Mouse (Mus musculus) hematopoietic stem cell, adult 5-6 weeks (primary cell): ENCODE data around the gene Ccdc157. TPM values are rescaled to one million over a fixed set of nuclear protein-coding genes. Genes with fewer than 3 reads are reported as not detected.

Source experiments
- ATAC-seq, 2 experiments: fragments of 125-278 bp in 1 of 2; replicated peaks in 1 of 2; 2 replicates each; pipeline ENCODE4 v1.8.0; 2016 to 2017; ENCODE audit warnings: inconsistent platforms in 2 of 2, mild to moderate bottlenecking in 2 of 2, moderate number of reproducible peaks in 2 of 2, low read depth in 1 of 2, moderate TSS enrichment in 1 of 2; ENCODE audit not compliant: low FRiP score in 2 of 2, poor library complexity in 2 of 2, severe bottlenecking in 2 of 2, insufficient read depth in 1 of 2, low TSS enrichment in 1 of 2
- total RNA-seq: library from RNA; stranded (forward); fragments of 172-1452, 232-1000 nt; gene quantifications from 2 replicates; pipeline ENCODE4 v1.2.3, GENCODE M21; 2017

Ccdc157 gene
- 1.6 and 2.8 TPM in 2 replicates for total RNA-seq

DNA sequence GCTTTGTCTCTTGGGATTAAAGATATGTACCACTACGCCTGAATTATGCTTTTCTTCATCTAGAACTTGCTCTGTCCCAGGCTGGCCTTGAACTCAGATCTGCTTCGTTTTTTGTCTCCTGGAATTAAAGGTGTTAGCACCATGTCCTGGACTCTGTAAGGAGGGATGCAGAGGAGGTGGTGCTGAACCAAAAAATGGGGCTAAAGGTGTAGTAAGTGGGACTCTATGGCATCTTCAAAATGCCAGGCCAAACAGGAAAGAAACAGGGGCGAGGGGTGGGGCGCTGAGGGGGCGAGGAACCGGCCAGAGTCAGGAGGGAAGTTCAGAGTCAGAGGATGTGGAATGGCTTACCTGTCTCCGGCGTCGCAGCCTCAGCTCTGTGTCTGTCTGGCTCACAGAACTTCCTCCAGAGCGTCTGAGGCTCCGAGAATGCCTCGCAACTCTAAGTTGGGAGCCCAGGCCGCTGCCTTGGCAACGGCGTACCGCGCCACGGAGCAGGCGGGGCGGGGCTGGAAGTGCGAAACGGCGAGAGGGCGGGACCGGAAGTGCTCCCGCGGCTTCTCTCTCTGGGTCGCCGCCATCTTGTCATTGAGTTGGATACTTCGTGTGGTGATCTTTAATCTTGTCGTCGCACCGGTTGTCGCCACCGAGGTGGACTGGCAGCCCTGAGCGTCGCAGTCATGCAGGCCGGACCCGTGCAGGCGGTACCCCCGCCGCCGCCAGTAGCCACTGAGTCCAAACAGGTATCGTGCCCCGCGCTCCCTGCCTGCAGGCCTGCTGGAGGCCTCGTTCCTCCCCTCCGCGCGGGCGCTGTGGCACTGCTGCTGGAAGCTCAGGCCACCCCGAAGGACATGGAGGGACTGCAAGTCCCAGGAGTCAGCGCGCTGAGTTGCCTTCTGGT, at the start of gene Ccdc157, which contains the start of gene Sf3a1:
Gene Ccdc157 (minus strand): TSS at position 486 of the 901 bp plus-strand sequence.
Gene Sf3a1 (plus strand): TSS at position 543 of the 901 bp plus-strand sequence.
- ATAC-seq = peak; percentile 93 to 98

DNA sequence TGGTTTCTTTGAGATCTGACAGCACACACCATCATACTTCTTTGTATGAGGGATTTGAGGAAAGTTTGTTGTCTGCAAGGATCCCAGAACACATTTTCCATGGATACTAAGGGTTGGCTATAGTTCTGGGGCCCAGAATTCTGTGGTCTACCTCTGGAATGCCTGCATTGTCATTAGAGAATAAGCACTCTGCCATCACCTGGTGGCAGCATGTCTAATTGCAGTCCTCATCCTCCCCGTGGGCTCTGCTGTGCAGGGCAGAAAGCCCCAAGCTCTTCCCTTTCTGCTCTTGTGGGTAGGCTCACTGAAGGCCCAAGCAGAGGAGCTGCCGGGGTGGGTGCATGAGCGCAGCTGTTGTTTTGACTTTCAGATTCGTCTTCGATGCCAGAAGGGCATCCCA, 49.5 kb upstream of the Ccdc157 start:
- no peak; a peak in 1 of 4 replicates for ATAC-seq

DNA sequence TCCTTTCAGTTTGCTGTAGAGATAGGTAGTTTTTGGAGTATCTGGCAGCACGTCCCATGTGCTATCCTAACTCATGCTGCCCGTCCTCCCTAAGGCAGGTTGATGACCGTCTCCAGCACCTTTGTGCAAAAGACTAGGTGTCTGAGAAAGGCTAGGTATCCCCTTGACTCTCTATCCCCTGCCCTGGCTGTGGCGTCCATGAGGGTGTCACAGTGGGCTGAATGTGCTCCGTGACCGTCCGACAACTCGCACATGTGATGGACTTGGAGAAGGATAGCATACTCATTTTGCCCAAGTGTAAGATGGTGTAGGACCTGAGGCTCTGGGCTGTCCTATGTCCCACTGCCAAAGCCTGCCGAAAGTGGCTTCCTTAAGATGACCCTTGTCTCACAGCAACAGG, 47.6 kb upstream of the Ccdc157 start:
- no peak for ATAC-seq

DNA sequence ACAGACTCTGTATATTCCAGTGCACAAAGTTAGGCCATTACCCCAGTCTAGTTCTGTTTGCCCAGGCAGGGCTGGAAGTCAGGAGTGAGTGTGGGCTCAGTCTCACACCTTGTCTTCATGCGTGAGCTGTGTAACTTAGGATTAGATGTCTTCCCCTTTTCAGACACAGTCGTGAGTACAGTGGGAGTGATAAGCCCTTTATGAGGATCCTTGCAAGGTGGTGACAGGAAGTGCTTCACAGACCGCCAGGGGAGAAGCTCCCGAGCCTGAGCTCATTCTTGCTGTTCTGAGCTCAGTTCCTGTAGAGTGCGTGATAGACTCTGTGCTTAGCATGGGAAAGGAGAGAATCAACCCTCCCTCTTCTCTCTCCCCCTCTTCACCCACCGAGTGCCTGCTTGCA, 46.5 kb upstream of the Ccdc157 start:
- ATAC-seq = peak; percentile 40 to 55; a peak in 3 of 4 replicates

DNA sequence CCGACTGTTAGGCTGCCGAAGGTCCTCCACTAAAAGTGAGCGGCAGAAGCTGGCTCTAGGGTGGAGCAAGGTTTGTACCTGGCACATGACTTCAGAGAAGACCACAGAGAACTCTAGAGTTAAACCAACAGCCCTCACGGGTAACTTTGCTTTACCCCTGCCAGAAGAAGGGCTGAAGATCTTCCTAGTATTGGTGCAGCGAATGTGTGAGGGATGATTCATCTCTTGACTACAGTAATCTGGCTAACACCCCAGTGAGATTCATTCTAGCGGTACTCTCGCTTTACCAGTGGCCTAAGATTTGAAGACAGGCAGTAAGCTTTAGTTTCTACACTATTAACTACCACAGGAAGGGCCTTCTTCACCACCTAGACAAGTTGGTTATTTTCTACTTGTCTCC, 45.9 kb upstream of the Ccdc157 start:
- ATAC-seq = no peak

DNA sequence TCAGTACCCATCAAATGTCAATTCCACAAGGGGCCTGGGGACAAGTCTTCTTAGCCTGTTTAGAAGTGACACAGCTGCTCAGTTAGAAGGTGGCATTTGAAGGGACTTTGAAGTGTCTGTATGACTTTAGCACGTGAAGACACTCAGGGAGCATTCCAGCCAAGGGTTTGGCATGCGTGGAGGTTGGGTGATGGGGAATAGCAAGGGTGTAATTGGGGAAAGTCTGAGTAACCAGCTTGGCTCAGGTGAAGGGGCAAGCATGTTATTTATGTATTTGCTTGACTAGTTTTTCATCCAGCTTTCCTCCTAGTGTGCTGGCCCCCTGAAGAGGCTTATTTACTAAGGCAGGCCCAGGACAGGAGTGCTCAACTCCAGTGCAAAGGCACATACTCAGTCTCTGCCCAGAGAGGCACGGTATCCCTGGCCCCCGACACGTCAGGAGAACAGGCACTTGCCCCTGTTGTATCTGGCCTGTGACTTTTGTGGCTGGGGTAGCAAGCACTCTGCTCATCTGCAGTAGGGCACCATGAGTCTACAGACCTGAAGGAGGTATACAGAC, 45.1 kb upstream of the Ccdc157 start:
- no peak for ATAC-seq

DNA sequence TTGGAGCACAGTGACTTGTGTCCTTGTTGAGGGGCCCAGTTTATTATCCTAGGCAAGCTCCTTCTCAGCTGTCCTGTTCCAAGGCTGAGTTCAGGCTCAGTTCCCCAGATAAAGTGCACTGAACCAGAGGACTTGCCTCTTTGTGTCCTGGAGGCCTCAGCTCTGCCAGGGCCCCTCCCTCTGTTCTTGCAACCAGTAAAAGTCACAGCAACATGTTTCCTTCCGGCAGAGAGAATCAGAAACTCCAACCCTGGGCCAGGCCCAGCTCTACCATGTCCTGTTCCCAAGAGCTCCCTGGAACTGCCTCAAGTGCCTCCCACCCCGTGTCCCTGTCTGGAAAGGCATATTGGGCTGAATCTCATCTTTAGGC, 43.6 kb upstream of the Ccdc157 start:
- peak in 1 of 2 experiments; percentile 55; a peak in 1 of 4 replicates for ATAC-seq

DNA sequence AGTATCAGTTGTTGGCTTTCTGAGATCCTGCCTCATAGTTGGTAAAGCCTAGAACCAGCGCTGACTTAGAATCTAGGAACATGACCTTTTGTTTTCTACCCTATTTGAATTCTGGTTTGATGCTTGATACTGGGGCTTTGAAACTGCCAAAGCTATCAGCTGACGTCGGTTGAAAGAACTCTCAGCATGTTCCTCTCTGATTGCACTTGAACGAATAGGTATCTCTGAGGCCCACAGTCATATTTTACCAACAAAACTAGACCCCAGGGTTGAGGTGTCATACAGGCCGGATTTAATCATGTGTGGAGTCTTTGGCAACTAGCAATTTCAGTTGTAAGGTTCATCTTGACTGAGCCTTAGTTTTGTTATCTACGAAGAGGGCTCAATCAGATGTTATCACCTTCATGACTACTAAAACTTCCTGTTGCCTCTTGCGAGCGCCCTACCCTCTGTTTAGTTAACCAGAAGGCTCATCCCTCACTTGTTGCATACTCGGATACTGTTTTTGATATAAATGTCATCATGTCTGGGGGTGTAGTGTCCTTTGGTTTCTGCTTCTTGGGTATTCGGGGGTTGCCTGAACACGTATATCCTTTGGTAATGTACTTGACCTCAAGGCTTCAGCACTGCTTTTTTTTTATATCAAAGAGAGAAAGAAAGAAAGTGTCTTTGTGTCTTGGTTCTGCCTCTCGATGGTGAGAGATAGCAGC, 43.1 kb upstream of the Ccdc157 start:
- no peak for ATAC-seq

DNA sequence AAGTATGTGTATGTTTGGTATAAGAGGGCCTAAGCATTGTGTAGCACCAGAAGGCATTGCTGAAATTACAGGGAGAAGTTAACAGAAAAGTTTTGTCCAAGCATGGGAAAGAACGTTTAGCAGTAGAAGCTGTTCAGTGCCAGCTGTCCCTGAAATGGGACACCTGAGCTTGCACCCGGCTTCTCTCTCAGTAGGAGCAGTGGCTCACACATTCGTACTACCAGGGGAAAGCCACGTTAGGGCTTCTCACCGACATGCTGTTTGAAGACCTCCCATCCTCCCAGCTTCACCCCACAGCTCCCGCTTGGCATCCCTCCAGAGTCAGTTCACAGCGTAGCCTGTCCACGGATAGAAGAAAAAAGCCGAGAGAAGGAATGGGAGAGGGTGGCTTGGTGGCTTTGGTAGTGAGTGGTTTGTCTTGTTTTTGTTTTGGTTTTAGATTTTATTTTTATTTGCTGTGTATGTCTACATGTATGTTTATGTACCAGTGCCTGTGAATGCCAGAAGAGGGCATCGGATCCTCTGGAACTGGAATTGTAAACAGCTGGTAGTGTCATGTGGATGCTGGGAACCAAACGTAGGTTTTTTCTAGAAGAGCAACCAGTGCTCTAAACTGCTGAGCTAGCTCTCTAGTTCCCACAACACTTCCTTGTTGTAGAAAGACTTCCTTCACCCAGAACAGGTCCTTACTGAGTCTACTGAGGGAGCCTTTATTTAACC, 42.0 kb upstream of the Ccdc157 start:
- ATAC-seq = no peak

DNA sequence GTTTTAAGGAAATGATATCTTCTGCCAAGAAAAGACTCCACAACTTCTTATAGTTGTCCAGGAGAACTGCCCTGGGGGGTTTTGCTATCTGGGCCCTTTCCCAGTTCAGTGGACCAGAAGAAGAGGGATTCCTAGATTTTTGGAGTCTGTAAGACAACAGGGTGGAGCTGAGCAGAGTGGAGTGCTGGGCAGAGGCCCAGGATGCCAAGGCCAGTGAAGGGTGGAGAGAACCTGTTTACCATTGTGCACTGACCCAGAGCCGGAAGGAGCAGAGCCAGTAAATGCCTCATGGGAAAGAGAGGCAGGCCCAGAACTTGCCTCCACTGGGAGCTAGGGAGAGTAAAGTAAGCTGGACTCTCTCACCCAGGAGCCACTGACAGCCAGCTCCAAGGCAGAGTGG, 37.6 kb upstream of the Ccdc157 start:
- no peak for ATAC-seq

DNA sequence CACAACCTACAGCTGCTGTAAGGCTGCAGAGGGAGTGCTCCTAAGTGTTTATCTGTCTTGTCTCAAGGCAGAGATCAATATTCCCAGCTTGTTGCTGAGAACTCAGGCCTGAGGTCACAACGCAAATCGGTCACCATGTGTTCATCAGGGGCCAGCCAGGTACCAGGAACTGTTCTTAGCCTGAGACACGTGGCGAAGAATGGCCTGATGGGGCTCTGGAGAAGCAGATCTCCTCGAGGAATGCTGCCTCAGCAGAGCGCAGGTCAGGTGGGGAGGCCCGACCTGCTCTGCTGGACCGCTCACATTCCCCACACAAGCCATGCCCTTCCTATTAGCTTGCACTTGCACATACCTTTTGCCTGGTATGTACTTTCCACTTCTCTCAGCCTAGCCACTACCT, 36.5 kb upstream of the Ccdc157 start:
- no peak for ATAC-seq

DNA sequence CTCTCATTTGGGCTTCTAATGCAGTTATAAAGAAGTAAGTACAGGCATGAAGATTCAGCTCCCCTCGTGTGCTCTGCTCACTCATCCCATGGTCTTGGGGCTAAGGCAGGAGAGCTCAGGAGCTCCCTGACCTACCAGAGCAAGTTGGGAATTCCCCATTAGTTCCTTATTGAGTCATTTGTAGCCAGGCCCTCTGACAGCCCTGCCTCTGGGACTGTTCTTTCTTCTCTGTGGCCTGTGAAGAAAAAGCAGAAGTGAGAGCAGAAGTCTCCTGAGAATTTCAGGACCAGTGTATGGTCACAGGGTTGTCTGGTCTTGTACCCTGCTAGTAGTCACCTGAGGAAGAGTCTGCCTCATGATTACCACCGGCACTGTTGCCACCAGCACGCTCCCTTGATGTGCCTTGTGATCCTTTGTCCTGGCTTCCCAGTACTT, 35.5 kb upstream of the Ccdc157 start:
- peak; percentile 72 to 85 for ATAC-seq

DNA sequence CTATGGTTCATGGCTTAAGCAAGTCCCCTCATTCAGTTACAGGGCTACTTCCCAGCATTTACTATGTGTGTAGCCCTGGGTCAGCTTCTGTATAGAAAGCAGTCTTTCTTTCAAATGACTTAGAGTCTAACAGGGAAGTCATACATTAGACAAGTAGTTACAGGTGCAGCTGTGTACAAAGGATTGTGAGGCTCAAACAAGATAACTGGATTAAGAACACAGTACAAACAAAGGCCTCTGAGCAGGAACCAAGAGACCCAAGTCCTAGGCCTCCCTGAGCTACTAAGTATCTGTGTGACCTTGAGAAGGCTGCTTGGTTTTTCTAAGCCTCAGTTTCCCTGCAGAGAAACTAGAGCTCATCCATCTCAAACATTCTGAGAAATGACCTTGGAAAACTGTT, 33.3 kb upstream of the Ccdc157 start:
- no peak for ATAC-seq

DNA sequence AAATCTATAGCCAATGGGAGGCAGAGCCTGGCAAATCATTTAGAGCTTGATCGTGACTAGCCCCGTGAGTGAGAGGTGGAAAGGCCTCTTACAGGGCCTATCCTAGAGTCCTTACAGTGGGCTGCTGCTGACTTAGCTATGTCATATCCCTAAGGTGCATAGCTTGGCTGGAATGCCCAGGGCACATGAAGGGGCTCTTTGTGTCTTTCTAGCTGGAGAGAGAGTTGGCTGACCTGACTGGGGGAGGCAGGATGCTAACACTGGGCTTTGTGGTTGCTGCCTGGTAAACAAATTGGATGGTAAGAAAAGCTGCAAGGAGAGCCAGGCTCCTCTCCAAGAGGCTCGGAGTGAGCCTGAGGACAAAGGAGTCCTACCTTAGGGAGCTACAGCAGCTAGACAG, 32.7 kb upstream of the Ccdc157 start:
- no peak for ATAC-seq

DNA sequence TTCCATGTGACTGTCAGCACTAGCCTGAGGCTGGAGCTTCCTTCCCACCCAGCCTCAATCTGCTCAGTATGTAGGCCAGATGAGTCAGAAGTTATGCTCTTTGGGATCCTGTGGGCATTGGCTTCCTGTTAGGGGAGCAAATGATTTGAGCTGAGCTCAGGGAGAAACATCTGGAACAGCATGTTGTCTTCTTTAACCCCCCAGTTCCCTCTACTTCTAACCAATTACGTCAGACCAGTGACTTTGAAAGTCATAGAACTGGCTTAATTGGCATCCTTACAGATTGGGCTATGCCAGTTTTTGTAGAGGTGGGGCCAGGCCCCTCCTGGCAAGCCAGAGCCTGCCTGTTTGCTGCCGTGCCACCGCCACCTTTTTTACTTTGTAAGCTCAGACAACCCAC, 30.6 kb upstream of the Ccdc157 start:
- ATAC-seq = no peak

DNA sequence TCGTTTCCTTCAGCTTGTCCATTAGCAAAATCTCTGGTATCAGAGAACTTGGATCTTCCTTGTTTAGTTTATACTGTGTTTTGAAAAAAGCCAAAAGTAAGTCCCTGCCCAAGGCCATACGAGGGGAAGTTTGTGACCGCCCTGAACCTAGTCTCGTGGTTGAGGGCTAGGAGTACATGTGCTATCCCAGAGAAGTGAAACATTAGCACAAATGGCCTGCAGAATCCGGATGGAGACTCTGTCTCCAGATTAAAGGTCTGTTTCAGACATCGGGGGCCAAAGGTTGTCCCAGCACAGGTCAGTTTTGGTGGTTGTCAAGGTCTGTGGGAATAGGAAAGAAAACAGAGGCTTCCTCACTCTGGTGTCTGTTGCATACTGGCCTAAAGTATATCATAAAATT, 29.1 kb upstream of the Ccdc157 start:
- ATAC-seq = no peak

DNA sequence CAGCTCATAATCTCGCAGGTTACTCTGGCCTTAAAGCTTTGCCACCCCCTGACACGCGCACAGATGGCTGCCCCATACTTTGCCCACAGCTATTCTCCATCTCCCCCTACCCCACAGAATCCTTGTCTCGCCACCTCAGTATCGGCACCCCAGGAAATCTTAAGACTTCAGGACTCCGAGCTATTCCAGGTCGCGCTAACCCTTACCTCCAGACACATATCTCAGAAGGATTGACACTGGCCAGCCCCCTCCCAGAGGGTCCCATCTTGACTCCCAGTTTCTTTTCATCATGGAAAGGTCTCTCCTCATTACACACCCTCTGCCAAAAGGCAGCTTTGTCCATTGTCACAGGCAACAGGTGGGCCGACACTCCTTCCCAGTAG, 27.2 kb upstream of the Ccdc157 start:
- no peak for ATAC-seq
